Mouse (Mus musculus) bone marrow, adult 2 months (tissue): ENCODE results near the gene Hmga1.

ENCODE experiments used
- CTCF ChIP-seq: fragments of 200-500 bp; IDR thresholded peaks from 2 replicates; pipeline ENCODE4 v1.5.1; 2011; ENCODE audit warnings: low read length, control low read depth; ENCODE audit not compliant: control insufficient read depth, insufficient read depth
- POLR2A ChIP-seq: fragments of 200-500 bp; IDR thresholded peaks from 2 replicates; pipeline ENCODE4 v1.6.1; 2011; ENCODE audit warnings: low read depth, mild to moderate bottlenecking, control low read depth, low read length, borderline replicate concordance; ENCODE audit not compliant: control insufficient read depth

DNA sequence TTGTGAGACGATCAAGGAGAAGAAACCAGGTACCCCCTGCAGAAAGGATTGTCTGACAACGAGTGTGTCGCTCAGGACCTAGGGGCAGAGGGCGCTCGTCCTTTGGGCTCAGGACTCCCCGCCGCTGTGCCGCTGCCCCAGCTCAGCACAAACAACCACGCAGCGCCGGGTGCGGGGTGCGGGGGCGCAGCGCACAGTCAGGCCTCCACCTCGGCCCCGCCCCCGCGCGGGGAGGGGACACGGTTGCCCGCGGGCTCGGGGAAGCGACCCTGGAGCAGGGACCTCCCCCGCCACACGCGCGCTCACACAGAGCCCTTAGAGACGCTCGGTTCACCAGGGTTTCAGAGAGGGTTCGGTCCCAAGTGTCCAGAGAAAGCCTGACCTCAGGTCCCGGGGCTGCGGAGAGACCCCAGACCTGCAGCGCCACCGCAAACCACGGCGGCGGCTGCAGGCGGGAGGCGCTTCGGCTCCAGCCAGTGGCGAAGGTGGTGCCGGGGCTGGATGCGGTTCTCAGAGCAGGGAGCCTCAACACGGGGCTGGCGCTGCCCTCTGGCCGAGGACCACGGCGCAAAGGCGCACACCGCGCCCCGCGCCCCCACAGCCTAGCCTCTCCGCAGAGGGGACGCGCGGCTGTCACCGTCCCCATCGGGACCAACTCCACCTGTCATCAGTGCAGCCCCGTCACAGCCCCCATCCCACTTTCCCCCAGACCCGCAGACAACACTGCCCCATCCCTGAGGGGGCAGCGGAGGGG lies 44.3 kb upstream of the Hmga1 start:
- TF ChIP-seq POLR2A (no peak), CTCF (no peak)
